Mouse (Mus musculus): ENCODE data around the gene Ift81. TPM values are rescaled to one million over a fixed set of nuclear protein-coding genes. Genes with fewer than 3 reads are reported as not detected.

Ift81 gene
- polyA plus RNA-seq, 1 experiment from 2014 or later: 39.6 TPM

- H3K9me3 ChIP-seq (ENCODE audit: low read depth, low read length): no peaks in the 10 kb centered on the region
- H3K27me3 ChIP-seq (ENCODE audit: insufficient read depth, low read length): no peaks in the 10 kb centered on the region
- 80% methylated on average over 8 of the region's 8 CpGs for WGBS
- no peak overlapping the region for H3K27ac ChIP-seq (ENCODE audit: low read depth)
- H3K4me2 ChIP-seq: no peak overlapping the region
- H3K4me1 ChIP-seq (ENCODE audit: insufficient read depth): peaks cover 9% of the 10 kb centered on the region; the same call in 1 of the 2 replicates
- no peak overlapping the region for H3K9ac ChIP-seq
- H3K4me3 ChIP-seq (ENCODE audit: low read depth, low read length): no peak overlapping the region
- TF ChIP-seq CTCF (IDR thresholded peaks at IDR 0.05; ENCODE audit: low read depth): no peak
- no peak for DNase-seq
- H3K36me3 ChIP-seq (ENCODE audit: insufficient read depth): no peaks in the 10 kb centered on the region
- no peak for ATAC-seq (ENCODE audit: insufficient read depth)
Observed at GRCm38 (mm10) chr5:122533884-122534283, 80.4 kb downstream of the Ift81 start.

- H3K4me2 ChIP-seq: no peak overlapping the region
- TF ChIP-seq CTCF (IDR thresholded peaks at IDR 0.05; ENCODE audit: low read depth): no peak
- DNase-seq: no peak
- WGBS: 63% methylated on average over 9 of the region's 9 CpGs
- ATAC-seq (ENCODE audit: insufficient read depth): 0 out of 2 replicates have a peak, but pooled peaks have one; percentile 22
- H3K4me1 ChIP-seq (ENCODE audit: insufficient read depth): peaks cover 20% of the 10 kb centered on the region
- no peak overlapping the region for H3K9ac ChIP-seq
- H3K9me3 ChIP-seq (ENCODE audit: low read depth, low read length): no peaks in the 10 kb centered on the region
- H3K27me3 ChIP-seq (ENCODE audit: insufficient read depth, low read length): no peaks in the 10 kb centered on the region
- no peak overlapping the region for H3K4me3 ChIP-seq (ENCODE audit: low read depth, low read length)
- H3K36me3 ChIP-seq (ENCODE audit: insufficient read depth): no peaks in the 10 kb centered on the region
- peak overlapping the region; percentile 56; the same call in 1 of the 2 replicates for H3K27ac ChIP-seq (ENCODE audit: low read depth)
Observed at GRCm38 (mm10) chr5:122529913-122530604, 84.3 kb downstream of the Ift81 start.

- H3K9ac ChIP-seq: no peak overlapping the region
Observed at GRCm38 (mm10) chr5:122529316-122529715, 85.0 kb downstream of the Ift81 start.

GRCm38 (mm10) chr5:122528591-122528990 lies 85.7 kb downstream of the Ift81 start:
- no peak overlapping the region; the same call in 1 of the 2 replicates for H3K27ac ChIP-seq (ENCODE audit: low read depth)
- no peak for ATAC-seq (ENCODE audit: insufficient read depth)
- H3K27me3 ChIP-seq (ENCODE audit: insufficient read depth, low read length): no peaks in the 10 kb centered on the region
- no peaks in the 10 kb centered on the region for H3K9me3 ChIP-seq (ENCODE audit: low read depth, low read length)
- no peak overlapping the region for H3K4me2 ChIP-seq
- DNase-seq: no peak
- no peak for TF ChIP-seq CTCF (IDR thresholded peaks at IDR 0.05; ENCODE audit: low read depth)
- H3K4me3 ChIP-seq (ENCODE audit: low read depth, low read length): no peak overlapping the region
- no peak overlapping the region for H3K9ac ChIP-seq
- WGBS: 61% methylated on average over 3 of the region's 3 CpGs
- no peaks in the 10 kb centered on the region for H3K36me3 ChIP-seq (ENCODE audit: insufficient read depth)
- H3K4me1 ChIP-seq (ENCODE audit: insufficient read depth): peaks cover 20% of the 10 kb centered on the region

More at GRCm38 (mm10) chr5:122529316-122529715, 85.0 kb downstream of the Ift81 start:
- peak; percentile 42 for DNase-seq
- Histone ChIP-seq H3K9me3 (ENCODE audit: low read depth, low read length) (no peaks in the 10 kb centered on the region), H3K4me3 (ENCODE audit: low read depth, low read length) (no peak overlapping the region), H3K4me2 (no peak overlapping the region), H3K36me3 (ENCODE audit: insufficient read depth) (no peaks in the 10 kb centered on the region), H3K4me1 (ENCODE audit: insufficient read depth) (peaks cover 20% of the 10 kb centered on the region), H3K27me3 (ENCODE audit: insufficient read depth, low read length) (no peaks in the 10 kb centered on the region), H3K27ac (ENCODE audit: low read depth) (peak overlapping the region; percentile 56)
- TF ChIP-seq CTCF (IDR thresholded peaks at IDR 0.05; ENCODE audit: low read depth): no peak
- no peak for ATAC-seq (ENCODE audit: insufficient read depth)
- 40% methylated on average over 3 of the region's 3 CpGs for WGBS

- no peak for ATAC-seq (ENCODE audit: insufficient read depth)
- peaks cover 20% of the 10 kb centered on the region for H3K4me1 ChIP-seq (ENCODE audit: insufficient read depth)
- no peak for TF ChIP-seq CTCF (IDR thresholded peaks at IDR 0.05; ENCODE audit: low read depth)
- H3K27ac ChIP-seq (ENCODE audit: low read depth): peak overlapping the region; percentile 52; the same call in 1 of the 2 replicates
- no peak for DNase-seq
- H3K4me2 ChIP-seq: no peak overlapping the region
- H3K27me3 ChIP-seq (ENCODE audit: insufficient read depth, low read length): no peaks in the 10 kb centered on the region
- 34% methylated on average over 11 of the region's 11 CpGs for WGBS
- H3K4me3 ChIP-seq (ENCODE audit: low read depth, low read length): no peak overlapping the region
- H3K36me3 ChIP-seq (ENCODE audit: insufficient read depth): no peaks in the 10 kb centered on the region
- H3K9me3 ChIP-seq (ENCODE audit: low read depth, low read length): no peaks in the 10 kb centered on the region
- H3K9ac ChIP-seq: peak overlapping the region; percentile 11; the same call in 1 of the 2 replicates
Observed at GRCm38 (mm10) chr5:122527761-122528160, 86.6 kb downstream of the Ift81 start.

GRCm38 (mm10) chr5:122526878-122527730 lies 87.2 kb downstream of the Ift81 start:
- Histone ChIP-seq H3K36me3 (ENCODE audit: insufficient read depth) (no peaks in the 10 kb centered on the region), H3K4me1 (ENCODE audit: insufficient read depth) (peaks cover 20% of the 10 kb centered on the region), H3K9ac (0 out of 2 replicates have a peak overlapping the region, but pooled peaks have one; percentile 11), H3K27me3 (ENCODE audit: insufficient read depth, low read length) (no peaks in the 10 kb centered on the region), H3K4me2 (no peak overlapping the region), H3K4me3 (ENCODE audit: low read depth, low read length) (no peak overlapping the region), H3K27ac (ENCODE audit: low read depth) (no peak overlapping the region; the same call in 1 of the 2 replicates), H3K9me3 (ENCODE audit: low read depth, low read length) (no peaks in the 10 kb centered on the region)
- DNase-seq (no peak), ATAC-seq (ENCODE audit: insufficient read depth) (no peak)
- no peak for TF ChIP-seq CTCF (IDR thresholded peaks at IDR 0.05; ENCODE audit: low read depth)
- 56% methylated on average over 15 of the region's 15 CpGs for WGBS

- no peak for ATAC-seq (ENCODE audit: insufficient read depth)
- H3K4me1 ChIP-seq (ENCODE audit: insufficient read depth): peaks cover 20% of the 10 kb centered on the region
- DNase-seq: no peak
- no peaks in the 10 kb centered on the region for H3K27me3 ChIP-seq (ENCODE audit: insufficient read depth, low read length)
- no peaks in the 10 kb centered on the region for H3K9me3 ChIP-seq (ENCODE audit: low read depth, low read length)
- H3K9ac ChIP-seq: no peak overlapping the region
- H3K4me2 ChIP-seq: no peak overlapping the region
- TF ChIP-seq CTCF (IDR thresholded peaks at IDR 0.05; ENCODE audit: low read depth): no peak
- no peak overlapping the region for H3K4me3 ChIP-seq (ENCODE audit: low read depth, low read length)
- no peaks in the 10 kb centered on the region for H3K36me3 ChIP-seq (ENCODE audit: insufficient read depth)
- 90% methylated on average over 9 of the region's 9 CpGs for WGBS
- H3K27ac ChIP-seq (ENCODE audit: low read depth): no peak overlapping the region
Observed at GRCm38 (mm10) chr5:122526405-122526804, 87.9 kb downstream of the Ift81 start.

Data from lung, embryonic 14.5 days (tissue).